Mouse (Mus musculus): ENCODE results near the gene Stip1. TPM values are rescaled to one million over a fixed set of nuclear protein-coding genes. Genes with fewer than 3 reads are reported as not detected.

Stip1 gene
- polyA plus RNA-seq, 2 experiments: 170 to 205 TPM

DNA sequence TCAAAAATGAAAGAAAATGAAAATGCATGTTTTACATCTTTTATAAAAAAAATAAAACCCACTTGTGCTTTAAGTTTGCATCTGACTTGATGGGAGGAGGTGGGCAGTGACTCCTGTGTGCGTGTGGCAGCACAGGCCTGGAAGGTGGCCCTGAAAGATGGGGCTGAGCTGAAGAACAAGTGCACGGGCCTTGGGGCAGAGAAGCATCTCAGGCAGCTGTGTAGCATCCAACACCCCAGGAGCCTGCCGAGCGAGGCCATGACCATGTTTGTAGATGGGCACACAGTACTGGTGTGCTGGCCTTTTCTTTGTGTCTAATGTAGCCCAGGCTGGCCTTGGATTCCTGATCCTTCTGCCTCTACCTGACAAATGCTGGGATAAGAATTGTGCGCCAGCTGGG, 22.3 kb upstream of the Stip1 start:
- H3K27me3 ChIP-seq (ENCODE audit: control insufficient read depth, insufficient read depth, low read length): no peaks in the 10 kb centered on the region
- WGBS: 78% methylated on average over 5 of the region's 5 CpGs
- no peaks in the 10 kb centered on the region for H3K36me3 ChIP-seq (ENCODE audit: control insufficient read depth, insufficient read depth, low read length)
- H3K9me3 ChIP-seq (ENCODE audit: control insufficient read depth, low read length): no peaks in the 10 kb centered on the region
- H3K4me2 ChIP-seq (replicated peaks; ENCODE audit: low read depth, low read length, severe bottlenecking): no peak overlapping the region
- peaks cover 25% of the 10 kb centered on the region for H3K4me1 ChIP-seq (ENCODE audit: control insufficient read depth, insufficient read depth, low read length)
- H3K9ac ChIP-seq (ENCODE audit: low read depth, low read length, severe bottlenecking): no peak overlapping the region
- ATAC-seq (ENCODE audit: low FRiP score, low read depth) (no peak), DNase-seq (ENCODE audit: low spot score) (no peak)
- no peak overlapping the region for H3K4me3 ChIP-seq (replicated peaks; ENCODE audit: low read length)
- TF ChIP-seq POLR2A (IDR thresholded peaks at IDR 0.05; ENCODE audit: borderline replicate concordance, extremely low read depth, insufficient read depth, insufficient read length): no peak
- H3K27ac ChIP-seq (replicated peaks; ENCODE audit: low read depth, low read length): no peak overlapping the region

DNA sequence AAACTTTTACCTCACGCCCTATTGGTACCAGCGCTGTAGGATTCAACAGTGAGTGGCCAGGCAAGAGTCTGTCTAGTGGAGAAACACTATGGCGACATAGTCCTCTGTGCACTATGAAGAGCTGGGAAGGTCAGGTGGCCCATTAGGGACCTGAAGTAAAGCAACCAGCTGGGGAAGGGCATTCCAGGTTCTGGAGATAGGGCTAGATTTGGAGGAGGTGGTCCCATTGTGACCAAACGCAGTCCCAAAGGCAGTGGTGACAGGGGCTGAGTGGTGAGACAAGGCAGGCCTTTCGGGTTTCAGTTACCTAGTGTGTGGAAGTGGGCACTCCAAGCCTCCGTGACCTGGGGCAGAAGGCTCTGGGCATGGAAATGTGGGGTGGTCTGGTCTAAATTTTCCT, 18.8 kb upstream of the Stip1 start:
- no peak overlapping the region for H3K9ac ChIP-seq (ENCODE audit: low read depth, low read length, severe bottlenecking)
- H3K4me1 ChIP-seq (ENCODE audit: control insufficient read depth, insufficient read depth, low read length): peaks cover 14% of the 10 kb centered on the region
- H3K9me3 ChIP-seq (ENCODE audit: control insufficient read depth, low read length): no peaks in the 10 kb centered on the region
- ATAC-seq (ENCODE audit: low FRiP score, low read depth) (no peak), DNase-seq (ENCODE audit: low spot score) (no peak)
- no peak overlapping the region for H3K4me3 ChIP-seq (replicated peaks; ENCODE audit: low read length)
- no peak overlapping the region for H3K4me2 ChIP-seq (replicated peaks; ENCODE audit: low read depth, low read length, severe bottlenecking)
- H3K36me3 ChIP-seq (ENCODE audit: control insufficient read depth, insufficient read depth, low read length): no peaks in the 10 kb centered on the region
- WGBS: 58% methylated on average over 6 of the region's 6 CpGs
- no peak overlapping the region for H3K27ac ChIP-seq (replicated peaks; ENCODE audit: low read depth, low read length)
- no peak for TF ChIP-seq POLR2A (IDR thresholded peaks at IDR 0.05; ENCODE audit: borderline replicate concordance, extremely low read depth, insufficient read depth, insufficient read length)
- peaks cover 3% of the 10 kb centered on the region; the same call in 1 of the 2 replicates for H3K27me3 ChIP-seq (ENCODE audit: control insufficient read depth, insufficient read depth, low read length)

DNA sequence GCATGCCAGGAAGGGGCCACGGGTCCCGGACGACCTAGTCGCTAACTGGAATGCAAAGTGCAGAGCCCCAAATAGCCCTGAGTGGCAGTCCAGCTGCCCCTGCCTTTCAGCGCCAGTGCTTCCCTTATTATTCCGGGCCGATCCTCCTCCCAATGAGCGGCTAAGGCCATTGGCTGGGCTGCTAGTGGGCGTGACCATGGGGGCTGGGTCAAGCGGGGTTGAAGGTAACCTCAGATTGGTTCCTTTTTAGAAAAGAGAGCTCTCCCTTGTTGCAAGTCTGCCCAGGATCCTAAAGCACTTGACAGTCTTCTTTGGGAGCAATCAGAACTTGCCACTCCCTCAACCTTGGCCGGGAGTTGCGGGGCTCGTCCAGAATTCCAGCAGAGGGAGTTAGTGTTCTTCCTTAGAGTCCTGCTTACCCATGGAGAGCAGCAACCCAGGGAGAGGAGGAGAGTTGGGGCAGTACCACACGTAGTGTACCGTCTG, 18.0 kb upstream of the Stip1 start:
- ATAC-seq (ENCODE audit: low FRiP score, low read depth) (peak; percentile 87), DNase-seq (ENCODE audit: low spot score) (peak; percentile 85)
- 0% methylated on average over 15 of the region's 15 CpGs for WGBS
- Histone ChIP-seq H3K9ac (ENCODE audit: low read depth, low read length, severe bottlenecking) (0 out of 2 replicates have a peak overlapping the region, but pooled peaks have one; percentile 1), H3K36me3 (ENCODE audit: control insufficient read depth, insufficient read depth, low read length) (no peaks in the 10 kb centered on the region), H3K4me1 (ENCODE audit: control insufficient read depth, insufficient read depth, low read length) (peaks cover 14% of the 10 kb centered on the region), H3K4me3 (replicated peaks; ENCODE audit: low read length) (peak overlapping the region; percentile 72), H3K9me3 (ENCODE audit: control insufficient read depth, low read length) (no peaks in the 10 kb centered on the region), H3K4me2 (replicated peaks; ENCODE audit: low read depth, low read length, severe bottlenecking) (peak overlapping the region; percentile 100), H3K27ac (replicated peaks; ENCODE audit: low read depth, low read length) (no peak overlapping the region), H3K27me3 (ENCODE audit: control insufficient read depth, insufficient read depth, low read length) (peaks cover 3% of the 10 kb centered on the region; the same call in 1 of the 2 replicates)
- TF ChIP-seq POLR2A (IDR thresholded peaks at IDR 0.05; ENCODE audit: borderline replicate concordance, extremely low read depth, insufficient read depth, insufficient read length): no peak

DNA sequence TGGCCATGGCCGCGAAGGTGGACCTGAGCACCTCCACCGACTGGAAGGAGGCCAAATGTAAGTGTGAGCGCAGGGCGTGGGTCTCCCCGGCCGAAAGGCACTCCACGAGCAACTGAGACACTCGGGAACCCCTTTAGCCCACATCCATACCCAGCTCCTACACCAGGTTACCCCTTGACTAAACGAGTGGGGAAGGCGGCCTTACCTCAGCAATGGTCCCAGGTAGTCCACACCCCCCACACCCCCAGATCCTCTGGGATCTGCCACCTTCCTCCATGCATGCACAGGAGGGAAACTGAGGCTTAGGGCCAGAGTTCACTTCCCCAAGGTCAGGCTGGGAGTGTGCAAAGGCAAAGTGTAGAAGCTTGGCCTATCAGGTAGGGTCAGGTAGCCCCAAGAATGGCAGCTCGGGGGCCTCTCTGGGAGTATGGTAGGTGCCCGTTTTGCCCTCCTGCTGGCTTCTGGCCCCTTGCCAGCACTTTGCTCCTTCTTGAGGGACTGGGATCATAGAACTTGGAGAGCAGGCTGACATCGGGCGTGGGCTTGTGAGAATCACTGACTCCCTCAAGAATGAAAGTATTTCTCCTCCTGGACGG, 17.5 kb upstream of the Stip1 start:
- Histone ChIP-seq H3K9me3 (ENCODE audit: control insufficient read depth, low read length) (no peaks in the 10 kb centered on the region), H3K27me3 (ENCODE audit: control insufficient read depth, insufficient read depth, low read length) (peaks cover 3% of the 10 kb centered on the region; the same call in 1 of the 2 replicates), H3K4me1 (ENCODE audit: control insufficient read depth, insufficient read depth, low read length) (peaks cover 14% of the 10 kb centered on the region), H3K9ac (ENCODE audit: low read depth, low read length, severe bottlenecking) (peak overlapping the region; percentile 61), H3K27ac (replicated peaks; ENCODE audit: low read depth, low read length) (no peak overlapping the region), H3K36me3 (ENCODE audit: control insufficient read depth, insufficient read depth, low read length) (no peaks in the 10 kb centered on the region), H3K4me2 (replicated peaks; ENCODE audit: low read depth, low read length, severe bottlenecking) (peak overlapping the region; percentile 100), H3K4me3 (replicated peaks; ENCODE audit: low read length) (peak overlapping the region; percentile 72)
- ATAC-seq (ENCODE audit: low FRiP score, low read depth) (peak; percentile 4; the same call in 1 of the 2 replicates), DNase-seq (ENCODE audit: low spot score) (no peak)
- WGBS: 2% methylated on average over 13 of the region's 16 CpGs
- TF ChIP-seq POLR2A (IDR thresholded peaks at IDR 0.05; ENCODE audit: borderline replicate concordance, extremely low read depth, insufficient read depth, insufficient read length): no peak

DNA sequence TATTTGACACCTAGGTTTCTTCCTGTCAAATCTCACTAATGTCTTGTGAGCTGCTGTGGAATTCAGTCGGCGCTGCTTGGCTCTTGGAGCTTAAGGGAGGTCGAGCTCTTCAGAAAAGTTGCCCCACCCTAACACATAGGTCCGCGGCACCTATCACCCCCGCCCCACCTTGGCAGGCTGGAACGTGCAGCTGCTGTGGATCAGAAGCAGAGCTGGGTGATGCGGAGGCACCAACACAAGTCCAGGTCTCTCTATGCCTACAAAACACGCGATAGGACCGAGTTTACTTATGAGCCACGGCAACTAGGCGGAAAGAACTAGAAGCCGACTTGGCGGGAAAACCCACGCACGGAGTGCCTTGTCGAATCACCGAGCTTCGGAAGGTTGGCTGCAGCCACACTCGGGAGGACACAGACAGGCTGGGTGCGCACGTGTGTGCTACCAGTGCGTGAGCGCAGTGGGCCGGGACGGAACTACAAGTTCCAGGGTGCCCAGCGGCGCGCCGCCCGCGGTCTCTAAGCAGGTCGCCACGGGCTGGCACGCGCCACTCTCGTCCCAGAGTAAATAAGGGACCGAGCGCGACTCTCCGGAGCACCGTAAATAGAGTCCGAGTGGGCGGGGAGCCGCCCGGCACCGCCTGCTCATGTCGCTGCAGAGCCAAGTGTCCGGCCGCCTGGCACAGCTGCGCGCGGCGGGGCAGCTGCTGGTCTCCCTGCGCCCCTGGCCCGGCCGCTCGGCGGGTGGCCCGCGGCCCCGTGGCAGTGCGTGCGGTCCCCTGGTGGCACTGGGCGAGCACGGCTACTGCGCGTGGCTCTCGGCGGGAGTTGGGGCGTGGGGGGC, 16.7 kb upstream of the Stip1 start, which contains the start of gene Macrod1:
Macrod1 (plus strand) TSS at position 563 of the 840 bp plus-strand sequence.
- peak within 1 kb of the TSS; percentile 72 for H3K4me3 ChIP-seq (replicated peaks; ENCODE audit: low read length)
- peaks cover 14% of the 10 kb centered on the region for H3K4me1 ChIP-seq (ENCODE audit: control insufficient read depth, insufficient read depth, low read length)
- H3K36me3 ChIP-seq (ENCODE audit: control insufficient read depth, insufficient read depth, low read length): no peaks in the 10 kb centered on the region
- DNase-seq (ENCODE audit: low spot score): peak; percentile 76
- peak within 1 kb of the TSS; percentile 61 for H3K9ac ChIP-seq (ENCODE audit: low read depth, low read length, severe bottlenecking)
- H3K27ac ChIP-seq (replicated peaks; ENCODE audit: low read depth, low read length): no peak within 1 kb of the TSS
- peak; percentile 75 for ATAC-seq (ENCODE audit: low FRiP score, low read depth)
- H3K9me3 ChIP-seq (ENCODE audit: control insufficient read depth, low read length): no peaks in the 10 kb centered on the region
- TF ChIP-seq POLR2A (IDR thresholded peaks at IDR 0.05; ENCODE audit: borderline replicate concordance, extremely low read depth, insufficient read depth, insufficient read length): no peak
- H3K4me2 ChIP-seq (replicated peaks; ENCODE audit: low read depth, low read length, severe bottlenecking): peak within 1 kb of the TSS; percentile 100
- WGBS: under 1% methylated on average over 42 of the region's 72 CpGs
- H3K27me3 ChIP-seq (ENCODE audit: control insufficient read depth, insufficient read depth, low read length): peaks cover 3% of the 10 kb centered on the region; the same call in 1 of the 2 replicates

Data from limb, embryonic 14.5 days (tissue).